Mouse (Mus musculus): ENCODE measurements at regions not wholly inside any gene's neighbourhood (a gene's known extent, or its start where the extent isn't known, plus 50 kb on each side); places are given as distances from the start of the nearest gene placed in this dataset.

- no peak for DNase-seq (ENCODE audit: low read depth, low spot score)
These were observed 99.6 kb upstream of the Map4k3 start for GRCm38 (mm10) chr17:80827896-80828295.

GRCm38 (mm10) chr17:80827361-80827760 lies 99.1 kb upstream of the Map4k3 start:
- DNase-seq (ENCODE audit: low read depth, low spot score) = no peak

GRCm38 (mm10) chr17:80825971-80826730 lies 97.9 kb upstream of the Map4k3 start:
- DNase-seq (ENCODE audit: low read depth, low spot score) = no peak

DNA sequence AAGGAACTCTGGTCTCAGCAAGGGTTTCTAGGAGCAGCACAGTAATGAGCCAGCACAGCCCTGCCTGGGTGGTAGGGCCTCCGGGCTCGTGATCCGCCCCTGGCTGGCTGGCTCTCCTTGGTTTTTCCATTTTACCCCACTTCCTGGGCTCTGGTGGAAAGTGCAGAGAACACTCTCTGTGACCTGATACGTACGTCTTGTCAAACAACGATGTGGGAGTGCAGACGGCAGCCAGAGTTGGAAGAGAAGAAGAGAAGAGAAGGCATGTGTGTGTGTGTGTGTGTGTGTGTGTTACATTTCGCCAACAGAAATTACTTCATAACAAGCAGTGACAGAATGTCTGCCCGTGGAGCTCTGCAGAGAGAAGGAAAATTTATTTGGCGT lies 97.2 kb upstream of the Map4k3 start:
- no peak for DNase-seq (ENCODE audit: low read depth, low spot score)

DNA sequence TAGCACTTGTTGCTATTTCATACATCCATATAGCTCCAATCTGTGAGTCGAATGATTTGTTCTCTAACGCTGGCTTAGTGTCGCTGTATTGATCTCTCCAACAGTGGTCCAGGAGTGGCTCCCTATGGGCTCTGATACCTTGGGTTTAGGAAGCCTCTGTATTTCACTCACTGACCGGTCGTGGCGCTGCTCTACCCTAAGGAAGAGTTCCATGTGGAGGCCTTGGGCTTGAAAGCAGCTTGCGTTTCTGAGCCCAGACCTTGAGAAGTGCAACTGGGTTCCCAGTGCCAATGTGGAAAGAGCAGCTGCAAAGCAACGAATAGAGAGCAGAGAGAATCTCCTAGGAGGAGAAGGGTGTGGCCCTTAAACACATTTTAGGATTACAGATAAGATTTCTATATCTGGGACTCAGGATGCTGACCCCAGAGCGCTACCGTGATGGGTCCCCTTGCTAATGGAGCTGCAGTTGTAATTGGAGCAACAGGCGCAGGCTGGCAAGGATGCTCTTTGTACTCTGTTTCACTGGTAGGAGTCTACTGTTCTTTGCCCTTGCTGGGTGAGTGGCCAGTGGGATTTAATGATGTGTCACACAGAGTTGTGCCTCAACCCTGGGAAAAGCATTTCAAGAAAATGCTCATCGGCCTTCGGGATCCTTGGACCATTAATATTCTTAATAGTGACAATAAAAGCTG lies 96.7 kb upstream of the Map4k3 start:
- DNase-seq (ENCODE audit: low read depth, low spot score) = no peak

DNA sequence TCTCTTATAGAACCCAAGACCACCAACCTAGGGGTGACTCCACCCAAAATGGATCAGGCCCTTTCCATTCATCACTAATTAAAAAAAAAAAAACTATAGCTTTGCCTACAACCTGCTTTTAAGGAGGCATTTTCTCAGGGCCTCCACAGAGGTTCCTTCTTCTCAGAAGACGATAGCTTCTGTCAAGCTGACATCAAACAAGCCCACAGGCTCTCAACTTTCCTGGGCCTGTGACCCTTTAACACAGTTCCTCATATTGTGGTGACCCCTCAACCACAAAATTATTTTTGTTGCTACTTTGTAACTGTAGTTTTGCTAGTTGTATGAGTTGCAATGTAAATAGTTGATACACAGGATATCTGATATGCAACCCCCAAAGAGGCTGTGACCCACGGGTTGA lies 96.0 kb upstream of the Map4k3 start:
- DNase-seq (ENCODE audit: low read depth, low spot score) = no peak

DNA sequence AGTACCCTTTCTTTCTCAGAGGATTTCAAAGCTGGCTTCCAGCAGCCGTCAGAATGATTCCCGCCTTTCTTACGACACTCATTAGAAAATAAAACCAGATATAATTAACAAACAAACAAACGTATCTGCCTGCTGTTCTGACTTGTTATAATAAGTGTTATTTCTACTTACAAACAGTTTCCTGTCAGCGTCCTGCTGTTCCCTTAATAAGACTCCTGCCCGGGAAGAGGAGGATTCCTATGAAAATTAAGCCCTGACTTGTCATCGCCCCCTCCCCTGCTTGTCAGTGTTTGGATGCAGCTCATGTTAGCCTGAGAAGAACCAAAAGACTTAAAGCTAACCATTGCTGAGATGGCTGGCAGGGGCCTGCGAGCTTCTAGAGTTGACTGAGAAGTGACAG lies 92.6 kb upstream of the Map4k3 start:
- no peak for DNase-seq (ENCODE audit: low read depth, low spot score)

DNA sequence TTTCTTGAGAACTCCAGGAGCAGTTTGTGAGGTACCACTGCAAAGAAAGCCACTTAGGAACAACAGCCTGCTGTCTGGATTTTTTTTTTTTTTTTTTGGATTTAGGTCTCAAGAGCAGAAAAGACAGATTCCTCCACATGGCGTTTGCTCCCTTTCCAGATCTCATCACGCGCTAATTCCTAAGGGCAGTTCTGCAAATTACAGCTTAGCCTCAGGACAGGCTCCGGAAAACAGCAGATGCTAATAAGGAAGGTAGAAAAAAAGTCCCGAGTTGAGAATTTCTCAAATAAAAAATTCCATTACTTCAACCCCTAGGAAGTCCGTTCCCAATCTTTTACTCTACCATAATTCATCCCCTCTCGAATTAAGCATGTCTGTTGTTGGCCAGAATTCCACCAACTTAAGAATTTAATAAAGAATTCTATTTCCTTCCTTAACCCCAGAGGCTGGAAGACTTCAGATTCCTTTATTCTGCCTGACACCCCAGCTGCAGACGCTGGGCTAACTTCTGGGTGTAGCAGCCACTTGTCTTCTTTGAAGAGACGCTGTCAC lies 90.3 kb upstream of the Map4k3 start:
- no peak for DNase-seq (ENCODE audit: low read depth, low spot score)

DNA sequence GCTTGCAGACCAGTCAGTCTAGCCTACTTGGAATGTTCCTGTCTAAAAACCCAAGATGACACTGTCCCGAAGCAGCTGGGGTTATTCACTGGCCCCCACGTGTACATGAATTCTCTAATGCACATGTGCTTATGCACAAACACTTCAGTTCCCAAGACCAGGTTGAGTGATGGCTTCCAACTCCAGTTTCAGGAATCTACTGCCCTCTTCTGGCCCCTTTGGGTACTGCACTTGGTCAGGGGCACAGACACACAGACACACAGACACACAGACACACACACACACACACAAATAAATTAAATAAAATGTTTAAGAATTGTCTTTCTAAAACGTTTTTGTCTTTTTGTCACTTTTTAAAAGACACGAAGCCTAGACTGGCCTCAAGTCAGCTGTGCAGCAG lies 87.5 kb upstream of the Map4k3 start:
- no peak for DNase-seq (ENCODE audit: low read depth, low spot score)

- DNase-seq (ENCODE audit: low read depth, low spot score) = no peak
These were observed 84.9 kb upstream of the Map4k3 start for GRCm38 (mm10) chr17:80813194-80813593.

DNA sequence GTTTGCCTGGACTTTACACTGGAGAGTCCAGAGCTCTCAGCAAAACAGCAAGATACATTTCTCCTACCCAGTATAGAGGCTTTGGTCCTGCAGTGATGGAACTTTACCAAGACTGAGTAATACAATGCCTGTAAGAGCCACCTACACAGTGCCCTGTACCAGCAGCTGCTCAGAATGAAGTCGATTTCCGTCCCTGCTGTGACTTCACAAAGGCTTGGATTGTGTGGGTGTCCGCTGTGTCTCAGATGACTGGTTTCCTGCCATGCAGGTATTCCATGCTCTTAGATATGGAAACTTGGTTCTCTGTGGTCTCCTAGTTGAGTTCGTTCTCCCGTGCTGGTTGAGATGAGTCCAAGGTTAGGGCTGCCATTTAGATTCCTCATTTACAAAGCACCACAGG lies 81.0 kb upstream of the Map4k3 start:
- DNase-seq (ENCODE audit: low read depth, low spot score) = no peak

GRCm38 (mm10) chr17:80808069-80808468 lies 79.8 kb upstream of the Map4k3 start:
- no peak for DNase-seq (ENCODE audit: low read depth, low spot score)

DNA sequence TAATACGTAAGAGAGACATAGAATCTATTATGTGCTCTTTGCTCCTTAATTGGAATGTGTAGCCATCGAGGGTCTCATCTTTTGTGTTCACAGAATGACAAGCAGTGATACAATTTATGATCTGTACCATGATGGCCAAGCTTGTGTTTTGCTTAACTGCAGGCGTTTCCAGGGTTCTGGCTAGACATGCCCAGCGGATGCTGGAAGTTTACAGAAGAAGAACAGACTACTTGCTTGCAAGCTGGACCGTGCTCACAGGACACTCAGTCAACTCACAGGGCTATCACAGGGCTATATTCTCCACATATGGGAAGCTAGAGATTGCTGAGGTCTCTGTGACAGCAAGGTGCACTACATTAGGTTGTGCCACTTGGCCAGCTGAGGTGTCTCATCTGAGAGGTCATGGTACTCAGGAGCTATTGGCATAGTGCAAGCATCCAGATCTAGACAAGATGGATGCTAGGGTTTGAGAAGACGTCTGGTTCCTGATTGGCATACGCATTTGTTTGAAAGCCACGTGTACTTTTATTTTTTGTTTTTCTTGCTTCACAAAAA lies 75.2 kb upstream of the Map4k3 start:
- no peak for DNase-seq (ENCODE audit: low read depth, low spot score)

DNA sequence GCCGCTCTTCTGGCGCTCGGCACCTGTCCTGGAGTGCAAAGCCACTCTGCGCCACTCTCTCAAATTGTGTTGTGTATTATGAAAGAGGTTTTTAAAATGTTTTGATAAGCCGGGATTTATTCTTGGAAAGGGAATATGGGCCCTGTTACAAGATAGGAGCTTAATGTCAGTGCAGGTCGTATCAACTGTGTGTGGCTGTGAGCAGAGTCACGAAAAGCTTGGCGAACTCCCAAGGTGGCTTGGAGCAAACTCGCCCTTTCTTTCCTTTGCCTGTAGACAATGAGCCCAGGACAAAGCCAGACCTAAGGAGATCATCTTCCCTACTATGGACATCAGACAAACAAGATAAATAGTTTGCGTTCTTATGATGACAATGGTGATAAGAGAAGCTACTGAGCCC lies 74.3 kb upstream of the Map4k3 start:
- no peak for DNase-seq (ENCODE audit: low read depth, low spot score)

DNA sequence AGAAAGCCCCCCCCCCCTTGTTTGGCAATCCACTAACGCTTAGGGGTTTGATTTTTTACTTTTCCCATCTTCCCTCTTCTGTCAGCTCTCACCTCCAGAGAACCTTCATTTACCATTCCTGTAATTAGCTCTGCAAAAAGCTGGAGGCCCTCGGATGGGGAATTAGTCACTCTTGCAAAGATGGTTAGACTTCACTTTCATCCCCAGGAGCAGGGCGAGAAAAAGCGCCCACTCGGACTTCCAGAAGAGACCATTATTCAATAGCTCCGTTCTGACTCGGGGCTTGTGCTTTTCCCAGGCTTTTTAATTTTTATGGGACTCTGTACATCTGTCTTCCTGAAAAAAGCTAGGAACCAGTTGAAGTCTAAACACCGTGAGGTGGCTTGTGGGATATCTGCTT lies 73.7 kb upstream of the Map4k3 start:
- no peak for DNase-seq (ENCODE audit: low read depth, low spot score)

- DNase-seq (ENCODE audit: low read depth, low spot score) = no peak
These were observed 73.2 kb upstream of the Map4k3 start for GRCm38 (mm10) chr17:80801451-80801983.

DNA sequence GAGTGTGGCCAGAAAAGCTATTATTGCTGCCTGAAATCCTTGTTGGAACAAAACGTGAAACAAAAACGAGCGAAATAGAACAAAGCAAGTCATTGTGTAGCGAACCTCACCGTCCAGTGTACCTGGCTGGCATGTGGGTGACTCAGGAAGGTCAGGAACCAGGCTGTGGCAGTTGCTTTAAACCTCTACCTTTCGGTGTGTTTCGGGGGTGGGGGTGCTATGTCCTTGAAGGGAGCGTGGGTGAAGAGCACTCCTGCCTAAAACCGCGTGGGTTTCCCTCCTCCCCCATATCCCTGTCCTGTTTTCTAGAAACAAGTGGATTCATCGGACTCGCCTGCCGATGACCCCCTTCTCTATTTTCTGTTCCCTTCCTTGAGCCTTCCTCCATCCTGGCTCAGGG lies 72.6 kb upstream of the Map4k3 start:
- no peak for DNase-seq (ENCODE audit: low read depth, low spot score)

- DNase-seq (ENCODE audit: low read depth, low spot score) = no peak
These were observed 72.2 kb upstream of the Map4k3 start for GRCm38 (mm10) chr17:80800454-80800853.

DNA sequence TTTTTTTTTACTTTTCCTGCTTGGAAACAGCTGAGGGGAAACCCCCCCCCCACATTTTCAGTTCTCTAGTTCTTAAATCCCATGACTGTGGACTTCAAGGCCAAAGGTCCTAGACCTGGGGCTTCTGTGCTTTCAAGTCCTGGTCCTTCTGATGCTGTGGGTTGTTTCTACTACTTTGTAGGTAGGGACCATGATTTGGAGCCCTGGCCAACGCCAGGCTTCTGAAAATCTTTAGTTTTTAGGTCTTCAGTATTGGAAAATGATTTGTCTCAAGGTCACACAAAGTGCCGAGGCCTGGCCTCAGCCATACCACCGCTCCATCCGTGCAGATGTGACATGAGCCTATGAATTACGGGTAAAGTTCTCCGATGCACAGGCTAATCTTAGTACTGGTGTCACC lies 70.8 kb upstream of the Map4k3 start:
- no peak for DNase-seq (ENCODE audit: low read depth, low spot score)

GRCm38 (mm10) chr17:80798281-80798980 lies 70.1 kb upstream of the Map4k3 start:
- no peak for DNase-seq (ENCODE audit: low read depth, low spot score)

DNA sequence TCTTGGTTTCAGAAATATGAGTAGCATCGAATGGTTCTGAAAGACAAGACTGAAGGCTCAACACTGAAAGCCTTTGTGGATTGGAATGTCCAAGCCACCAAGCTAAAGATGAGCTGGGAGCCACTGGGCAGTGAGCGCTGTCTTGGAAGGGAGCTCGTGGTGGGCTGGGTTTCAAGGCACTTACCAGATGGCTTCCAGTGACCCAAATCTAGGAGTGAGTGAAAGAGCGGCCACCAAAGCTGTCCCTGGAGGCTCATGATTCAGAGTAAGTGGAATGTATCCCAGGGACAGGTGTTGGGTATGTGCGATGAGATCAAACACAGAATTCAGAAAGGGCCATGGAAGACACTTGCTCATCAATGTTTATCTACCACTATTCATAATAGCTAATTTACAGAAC lies 68.5 kb upstream of the Map4k3 start:
- DNase-seq (ENCODE audit: low read depth, low spot score) = no peak

DNA sequence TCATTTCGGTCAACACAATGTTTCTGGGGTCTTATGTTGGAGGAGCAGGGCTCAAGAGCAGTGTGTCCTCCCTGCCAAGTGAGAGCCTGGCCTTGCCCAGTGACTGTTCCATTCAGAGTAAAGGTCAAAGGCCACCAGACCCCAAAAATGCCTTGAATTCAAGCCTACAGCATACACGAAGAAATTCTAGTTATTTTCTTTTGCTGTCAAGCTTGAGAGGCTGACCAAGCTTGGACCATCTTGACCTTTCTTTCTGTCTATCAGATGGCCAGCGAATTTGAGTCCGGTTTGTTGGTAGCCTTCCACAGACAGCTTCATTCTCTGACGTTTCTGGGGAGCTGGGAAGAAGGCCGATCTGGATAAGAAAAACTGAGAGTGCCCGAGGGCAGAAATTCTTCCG lies 68.1 kb upstream of the Map4k3 start:
- DNase-seq (ENCODE audit: low read depth, low spot score) = no peak

All from retina, postnatal 7 days (tissue).